Mouse (Mus musculus) liver, embryonic 14.5 days (tissue): Measurements from ENCODE around the gene Macf1.

Experiments
- CTCF ChIP-seq: IDR thresholded peaks from 2 replicates; pipeline ENCODE4 v1.5.1; 2016; ENCODE audit warnings: antibody characterized with exemption, low read depth, control low read depth
- EP300 ChIP-seq: IDR thresholded peaks from 2 replicates; pipeline ENCODE4 v1.6.1; 2016; ENCODE audit warnings: antibody characterized with exemption, low read depth

DNA sequence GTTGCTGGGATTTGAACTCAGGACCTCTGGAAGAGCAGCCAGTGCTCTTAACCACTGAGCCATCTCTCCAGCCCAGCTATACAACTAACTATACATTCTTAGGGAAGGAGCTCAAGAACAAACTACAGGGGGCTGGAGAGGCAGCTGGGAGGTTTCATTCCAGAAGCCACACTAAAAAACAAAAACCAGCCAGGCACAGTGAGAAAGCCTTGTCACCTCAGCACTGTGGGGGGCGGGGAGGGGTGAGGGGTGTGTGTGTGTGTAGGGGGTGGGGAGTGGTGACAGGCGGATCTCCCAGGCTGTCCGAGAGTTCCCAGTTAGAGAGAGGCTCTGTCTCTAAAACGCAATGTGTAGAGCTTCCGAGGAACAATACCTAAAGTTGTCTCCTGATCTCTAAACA, 352.8 kb downstream of the Macf1 start:
- no peak for TF ChIP-seq CTCF
- TF ChIP-seq EP300 = no peak
